Comparison of ENCODE assay signal across 25 mouse cellular contexts in the genomic region with DNA sequence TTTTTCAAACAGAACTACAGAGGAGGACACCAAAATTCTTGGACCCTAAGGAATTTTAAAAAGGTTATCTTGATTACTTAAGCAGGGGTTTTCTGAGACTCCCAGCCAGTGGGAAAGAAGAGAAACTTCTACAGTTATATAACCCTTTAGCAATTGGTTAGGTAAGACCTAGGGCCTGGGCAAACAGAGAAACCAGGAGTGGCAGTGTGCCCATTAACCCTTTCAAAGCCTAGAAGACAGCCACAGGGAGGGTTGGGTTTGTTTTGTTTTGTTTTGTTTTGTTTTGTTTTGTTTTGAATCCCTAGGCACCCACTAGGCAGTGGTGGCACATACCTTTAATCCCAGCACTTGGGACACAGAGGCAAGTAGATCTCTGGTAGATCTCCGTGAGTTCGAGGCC.
DNase-seq lines count a peak whose midpoint lies in the region; ATAC-seq and TF ChIP-seq lines count a peak whose summit lies in the region.
"Had no signal": no experiment of that assay in that cellular context is flagged by ENCODE, and none has a peak within 500 bp of the region (broad histone marks: within the 10 kb centered on the region; RNA-seq: fewer than 3 reads in every experiment).

No protein-coding gene starts in this region.

- no peak overlapping the region for H3K27ac ChIP-seq in lung, embryonic 14.5 days (ENCODE audit: low read depth)
- H3K27ac ChIP-seq in stomach, postnatal 0 days (replicated peaks), result no peak overlapping the region
- H3K27ac ChIP-seq in hindbrain, embryonic 10.5 days, result no peak overlapping the region
- H3K27ac ChIP-seq: embryonic facial prominence, embryonic 13.5 days; heart, embryonic 13.5 days; hindbrain, embryonic 12.5 days; hindbrain, postnatal 0 days; intestine, embryonic 15.5 days; layer of hippocampus, adult 2 months; lung, embryonic 15.5 days; midbrain, embryonic 12.5 days; stomach, embryonic 15.5 days had no signal

- TF ChIP-seq CTCF in lung, embryonic 14.5 days (IDR thresholded peaks at IDR 0.05; ENCODE audit: low read depth), result no peak
- no peak for TF ChIP-seq CTCF in stomach, postnatal 0 days (IDR thresholded peaks at IDR 0.05; ENCODE audit: low read depth)

- DNase-seq in adrenal gland, postnatal 14 days, result peak; percentile 28
- no peak for DNase-seq in adrenal gland, postnatal 25 days
- peak; percentile 13 for DNase-seq in lung, embryonic 14.5 days
- no peak for DNase-seq in lung, postnatal 4 days
- DNase-seq in adipocyte (ENCODE audit: low spot score), result peak; percentile 88
- peak; percentile 16 for DNase-seq in stomach, postnatal 0 days (ENCODE audit: low spot score)
- DNase-seq in hindbrain, embryonic 10.5 days (ENCODE audit: low spot score), result no peak
- DNase-seq: cerebellum, adult 18-20 months; gastrocnemius, postnatal 10 days; heart, postnatal 10 days; left cerebral cortex, postnatal 4 days; right cerebral cortex, postnatal 25 days; thymus, postnatal 14 days had no signal

- no peaks in the 10 kb centered on the region for H3K36me3 ChIP-seq in lung, embryonic 14.5 days (ENCODE audit: insufficient read depth)
- H3K36me3 ChIP-seq in stomach, postnatal 0 days (ENCODE audit: control insufficient read depth, insufficient read depth, low read length), result no peaks in the 10 kb centered on the region
- H3K36me3 ChIP-seq in hindbrain, embryonic 10.5 days, result no peaks in the 10 kb centered on the region
- H3K36me3 ChIP-seq: embryonic facial prominence, embryonic 13.5 days; G1E; heart, embryonic 13.5 days; hindbrain, embryonic 12.5 days; intestine, embryonic 15.5 days; lung, embryonic 15.5 days; midbrain, embryonic 12.5 days; stomach, embryonic 15.5 days had no signal

- H3K4me3 ChIP-seq in lung, embryonic 14.5 days (ENCODE audit: low read depth, low read length), result no peak overlapping the region
- H3K4me3 ChIP-seq in stomach, postnatal 0 days (ENCODE audit: low read depth, low read length), result no peak overlapping the region
- no peak overlapping the region for H3K4me3 ChIP-seq in hindbrain, embryonic 10.5 days
- H3K4me3 ChIP-seq: embryonic facial prominence, embryonic 13.5 days; heart, embryonic 13.5 days; hindbrain, embryonic 12.5 days; intestine, embryonic 15.5 days; layer of hippocampus, adult 2 months; lung, embryonic 15.5 days; megakaryocyte, embryonic 14.5 days; midbrain, embryonic 12.5 days; stomach, embryonic 15.5 days had no signal

- no peak for ATAC-seq in lung, embryonic 14.5 days (ENCODE audit: insufficient read depth)
- ATAC-seq in stomach, postnatal 0 days (ENCODE audit: low FRiP score, low TSS enrichment), result no peak
- ATAC-seq: hindbrain, postnatal 0 days; intestine, embryonic 15.5 days; Patski had no signal

- peaks cover 19% of the 10 kb centered on the region; the same call in 1 of the 2 replicates for H3K27me3 ChIP-seq in lung, embryonic 14.5 days (ENCODE audit: insufficient read depth, low read length)
- H3K27me3 ChIP-seq in stomach, postnatal 0 days (ENCODE audit: control insufficient read depth, insufficient read depth, low read length), result no peaks in the 10 kb centered on the region
- peaks cover 95% of the 10 kb centered on the region for H3K27me3 ChIP-seq in hindbrain, embryonic 10.5 days (ENCODE audit: insufficient read depth, poor library complexity, severe bottlenecking)

- 87% methylated on average over 2 of the region's 2 CpGs for WGBS in lung, embryonic 14.5 days
- whole genome bisulfite sequencing in stomach, postnatal 0 days, result 85% methylated on average over 2 of the region's 2 CpGs
- 89% methylated on average over 2 of the region's 2 CpGs for WGBS in hindbrain, embryonic 10.5 days

- H3K9ac ChIP-seq in lung, embryonic 14.5 days, result no peak overlapping the region
- no peak overlapping the region for H3K9ac ChIP-seq in stomach, postnatal 0 days (ENCODE audit: low read length)
- H3K9ac ChIP-seq: embryonic facial prominence, embryonic 13.5 days; heart, embryonic 13.5 days; hindbrain, embryonic 12.5 days; intestine, embryonic 15.5 days; lung, embryonic 15.5 days; midbrain, embryonic 12.5 days; stomach, embryonic 15.5 days had no signal

- H3K4me1 ChIP-seq in lung, embryonic 14.5 days (ENCODE audit: insufficient read depth), result peaks cover 7% of the 10 kb centered on the region; the same call in 1 of the 2 replicates
- no peaks in the 10 kb centered on the region for H3K4me1 ChIP-seq in stomach, postnatal 0 days (replicated peaks; ENCODE audit: control insufficient read depth, insufficient read depth)
- H3K4me1 ChIP-seq in hindbrain, embryonic 10.5 days (replicated peaks), result peaks cover 38% of the 10 kb centered on the region
- H3K4me1 ChIP-seq: stomach, embryonic 15.5 days had no signal

- no peak overlapping the region for H3K4me2 ChIP-seq in lung, embryonic 14.5 days
- no peak overlapping the region for H3K4me2 ChIP-seq in stomach, postnatal 0 days (replicated peaks; ENCODE audit: low read depth)
- H3K4me2 ChIP-seq: embryonic facial prominence, embryonic 13.5 days; heart, embryonic 13.5 days; hindbrain, embryonic 12.5 days; intestine, embryonic 15.5 days; lung, embryonic 15.5 days; midbrain, embryonic 12.5 days; stomach, embryonic 15.5 days had no signal

- no peaks in the 10 kb centered on the region for H3K9me3 ChIP-seq in lung, embryonic 14.5 days (ENCODE audit: low read depth, low read length)
- H3K9me3 ChIP-seq in stomach, postnatal 0 days (ENCODE audit: control insufficient read depth, low read length), result no peaks in the 10 kb centered on the region
- H3K9me3 ChIP-seq in hindbrain, embryonic 10.5 days, result no peaks in the 10 kb centered on the region
- H3K9me3 ChIP-seq: embryonic facial prominence, embryonic 13.5 days; G1E; heart, embryonic 13.5 days; hindbrain, embryonic 12.5 days; intestine, embryonic 15.5 days; lung, embryonic 15.5 days; megakaryocyte, embryonic 14.5 days; midbrain, embryonic 12.5 days; stomach, embryonic 15.5 days had no signal

- TF ChIP-seq EP300 in stomach, postnatal 0 days (optimal IDR thresholded peaks at IDR 0.05), result no peak

Comparison
In these comparisons a context has a peak if more than half of its experiments do, and no peak if none do; other contexts are left out.
1. DNase-seq: peak in adrenal gland, postnatal 14 days (single experiment), lung, embryonic 14.5 days (single experiment), adipocyte (single experiment) and stomach, postnatal 0 days (single experiment); none in adrenal gland, postnatal 25 days (single experiment), lung, postnatal 4 days (0 of 2) and hindbrain, embryonic 10.5 days (single experiment).